Mouse (Mus musculus) limb, embryonic 15.5 days (tissue): ENCODE measurements around the gene Snorc. TPM values are rescaled to one million over a fixed set of nuclear protein-coding genes. Genes with fewer than 3 reads are reported as not detected.
A peak's percentile ranks its signal among the peaks of the same experiment; 100 is the strongest.

ENCODE experiments used
- ATAC-seq: fragments of 200-750 bp; cut with Nextera tagmentation; 2 replicates; pipeline ENCODE4 v1.8.0; 2017; ENCODE audit warnings: low read depth, moderate TSS enrichment; ENCODE audit not compliant: insufficient number of reproducible peaks, low FRiP score, low TSS enrichment
- H3K27ac ChIP-seq: fragments of 300-500 bp; sonication (generic); 2 replicates; pipeline ENCODE4 v1.5.1; 2015; ENCODE audit warnings: moderate library complexity, mild to moderate bottlenecking, inconsistent platforms
- H3K27me3 ChIP-seq: fragments of 300-500 bp; sonication (generic); 2 replicates; pipeline ENCODE4 v1.6.1; 2015; ENCODE audit warnings: inconsistent platforms
- H3K36me3 ChIP-seq: fragments of 300-500 bp; sonication (generic); 2 replicates; pipeline ENCODE4 v1.6.1; 2015; ENCODE audit warnings: inconsistent platforms
- H3K4me1 ChIP-seq: fragments of 300-500 bp; sonication (generic); 2 replicates; pipeline ENCODE4 v1.6.1; 2015; ENCODE audit warnings: inconsistent platforms
- H3K4me2 ChIP-seq: fragments of 300-500 bp; sonication (generic); 2 replicates; pipeline ENCODE4 v1.6.1; 2015; ENCODE audit warnings: mild to moderate bottlenecking, inconsistent platforms
- H3K4me3 ChIP-seq: fragments of 300-500 bp; sonication (generic); 2 replicates; pipeline ENCODE4 v1.5.1; 2015; ENCODE audit warnings: mild to moderate bottlenecking, inconsistent platforms
- H3K9ac ChIP-seq: fragments of 300-500 bp; sonication (generic); 2 replicates; pipeline ENCODE4 v1.6.1; 2015; ENCODE audit warnings: inconsistent platforms
- H3K9me3 ChIP-seq: fragments of 300-500 bp; sonication (generic); 2 replicates; pipeline ENCODE4 v1.6.1; 2016; ENCODE audit warnings: inconsistent platforms
- WGBS: fragments of 180-500 bp; shearing (Covaris S2); methylation state at CpG from one replicate; pipeline ENCODE4 v1.1.7; 2015; 5-methylcytosine and 5-hydroxymethylcytosine counted together
- polyA plus RNA-seq: library from polyadenylated mRNA; unstranded; fragments of >200 nt; fragmentation: Nextera tagmentation; extraction: Ambion mirVana; gene quantifications from 2 replicates; pipeline ENCODE4 v1.2.1, GENCODE M21; 2015

Snorc gene
- polyA plus RNA-seq, 1 experiment from 2014 or later: 84.6 TPM

DNA sequence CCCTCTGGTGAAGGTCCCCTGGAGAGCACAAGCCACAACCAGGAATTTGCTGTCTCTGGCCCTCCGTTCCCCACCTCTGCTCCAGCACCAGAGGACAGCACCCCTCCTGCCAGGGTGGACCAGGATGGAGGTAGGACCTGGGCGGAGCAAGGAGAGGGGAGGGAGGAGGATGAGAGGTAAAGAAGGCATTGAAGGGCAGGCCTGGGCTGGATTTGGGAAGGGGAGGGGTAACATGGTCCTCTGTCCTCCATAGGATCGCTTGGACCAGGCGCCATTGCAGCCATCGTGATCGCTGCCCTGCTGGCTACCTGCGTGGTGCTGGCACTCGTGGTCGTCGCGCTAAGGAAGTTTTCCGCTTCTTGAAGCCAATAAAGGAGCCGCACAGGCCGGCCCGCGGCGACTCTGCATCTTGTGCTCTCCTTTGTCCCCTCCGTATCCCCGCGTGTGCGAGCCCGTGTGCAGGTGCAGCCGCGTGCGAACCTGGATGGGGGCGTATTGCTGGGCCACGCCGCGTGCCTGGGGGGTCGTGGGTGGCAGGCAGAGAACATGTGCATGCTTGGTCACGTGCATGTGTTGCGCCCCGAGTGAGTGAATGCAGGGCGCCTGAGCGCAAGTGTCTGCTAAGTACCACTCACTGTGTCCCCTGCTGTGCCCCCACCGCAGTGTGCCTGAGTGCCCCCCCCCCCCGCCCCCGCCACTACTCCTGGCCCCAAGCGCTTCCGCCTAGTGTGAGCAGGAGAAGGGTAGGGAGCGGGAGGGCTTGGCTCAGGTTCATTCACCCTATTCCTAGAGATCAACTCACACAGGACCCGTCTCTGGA, 5.2 kb downstream of the Snorc start:
- 0 out of 2 replicates have a peak overlapping the region, but pooled peaks have one; percentile 14 for H3K9ac ChIP-seq
- no peaks in the 10 kb centered on the region for H3K9me3 ChIP-seq
- peaks cover 10% of the 10 kb centered on the region for H3K4me1 ChIP-seq
- WGBS: 3% methylated on average over 37 of the region's 42 CpGs
- H3K27me3 ChIP-seq: peaks cover 36% of the 10 kb centered on the region
- no peaks in the 10 kb centered on the region for H3K36me3 ChIP-seq
- peak overlapping the region; percentile 31 for H3K4me3 ChIP-seq
- no peak for ATAC-seq
- no peak overlapping the region for H3K27ac ChIP-seq
- H3K4me2 ChIP-seq: peak overlapping the region; percentile 54

DNA sequence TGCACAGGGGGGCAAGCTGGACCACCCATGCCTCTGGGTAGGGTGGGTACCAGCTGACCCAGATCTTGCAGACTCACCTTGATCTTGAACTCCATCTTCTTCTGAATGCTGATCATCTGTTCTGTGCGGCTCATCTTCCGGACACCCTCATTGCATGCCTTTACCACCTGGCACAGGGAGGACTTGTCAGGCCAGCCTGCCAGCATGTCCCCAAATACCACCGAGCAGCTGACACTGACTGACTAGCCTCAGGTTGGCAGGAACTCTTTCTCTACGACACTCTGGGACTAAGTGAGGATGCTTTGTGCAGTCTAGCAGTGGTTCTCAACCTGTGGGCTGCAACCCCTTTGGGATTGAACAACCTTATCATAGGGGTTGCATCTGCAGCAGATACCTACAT, 12.5 kb downstream of the Snorc start:
- no peaks in the 10 kb centered on the region for H3K4me1 ChIP-seq
- no peak for ATAC-seq
- WGBS: 72% methylated on average over 4 of the region's 4 CpGs
- no peak overlapping the region for H3K27ac ChIP-seq
- H3K36me3 ChIP-seq: no peaks in the 10 kb centered on the region
- H3K4me2 ChIP-seq: no peak overlapping the region
- no peak overlapping the region for H3K9ac ChIP-seq
- H3K9me3 ChIP-seq: no peaks in the 10 kb centered on the region
- H3K27me3 ChIP-seq: no peaks in the 10 kb centered on the region
- no peak overlapping the region for H3K4me3 ChIP-seq

DNA sequence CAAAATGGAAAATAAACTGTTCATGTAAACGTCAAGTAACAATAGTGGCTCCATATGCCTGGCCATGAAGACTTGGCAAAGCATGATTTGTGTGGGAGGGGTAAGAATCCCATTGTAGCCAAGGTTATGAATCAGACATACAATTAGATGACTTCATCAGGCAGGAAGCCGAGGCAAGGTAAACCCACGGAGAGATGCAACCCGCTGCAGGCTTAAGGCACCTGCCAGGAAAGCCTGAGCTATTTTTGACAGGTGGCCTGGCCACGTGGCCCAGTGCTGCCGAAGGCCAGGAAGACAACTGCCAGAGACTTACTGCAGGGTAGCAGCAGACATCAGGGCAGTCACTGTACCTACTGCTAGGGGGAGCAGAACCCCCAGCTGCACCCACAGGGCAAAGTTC, 16.3 kb downstream of the Snorc start:
- H3K27me3 ChIP-seq: no peaks in the 10 kb centered on the region
- H3K4me3 ChIP-seq: no peak overlapping the region
- no peaks in the 10 kb centered on the region for H3K9me3 ChIP-seq
- WGBS: 48% methylated on average over 6 of the region's 6 CpGs
- H3K36me3 ChIP-seq: no peaks in the 10 kb centered on the region
- no peaks in the 10 kb centered on the region for H3K4me1 ChIP-seq
- no peak; the same call in 1 of the 2 replicates for ATAC-seq
- no peak overlapping the region for H3K4me2 ChIP-seq
- H3K27ac ChIP-seq: no peak overlapping the region
- H3K9ac ChIP-seq: no peak overlapping the region

DNA sequence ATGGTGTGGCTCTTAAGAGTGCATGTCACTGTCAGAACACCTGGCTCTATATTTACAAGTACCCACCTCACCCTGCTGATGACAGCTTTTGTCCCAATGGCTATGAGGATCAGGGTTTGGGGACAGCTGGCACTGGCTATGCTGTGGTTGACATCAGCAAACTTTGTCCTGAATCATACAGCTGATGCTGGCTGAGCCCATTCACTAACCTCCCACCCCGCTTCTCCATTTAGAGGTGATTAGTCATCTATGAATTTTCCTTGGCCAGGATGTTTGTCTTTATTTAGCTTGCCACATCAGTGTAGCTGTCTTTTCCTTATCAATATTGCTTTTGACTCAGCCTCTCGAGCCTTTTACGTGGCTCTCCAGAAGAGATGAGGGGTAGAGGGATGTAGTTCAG, 22.2 kb downstream of the Snorc start:
- no peak overlapping the region for H3K27ac ChIP-seq
- no peak for ATAC-seq
- H3K36me3 ChIP-seq: no peaks in the 10 kb centered on the region
- H3K27me3 ChIP-seq: no peaks in the 10 kb centered on the region
- H3K9ac ChIP-seq: no peak overlapping the region
- H3K4me1 ChIP-seq: no peaks in the 10 kb centered on the region
- 83% methylated on average over 3 of the region's 3 CpGs for WGBS
- H3K4me3 ChIP-seq: no peak overlapping the region
- no peak overlapping the region for H3K4me2 ChIP-seq
- H3K9me3 ChIP-seq: no peaks in the 10 kb centered on the region

DNA sequence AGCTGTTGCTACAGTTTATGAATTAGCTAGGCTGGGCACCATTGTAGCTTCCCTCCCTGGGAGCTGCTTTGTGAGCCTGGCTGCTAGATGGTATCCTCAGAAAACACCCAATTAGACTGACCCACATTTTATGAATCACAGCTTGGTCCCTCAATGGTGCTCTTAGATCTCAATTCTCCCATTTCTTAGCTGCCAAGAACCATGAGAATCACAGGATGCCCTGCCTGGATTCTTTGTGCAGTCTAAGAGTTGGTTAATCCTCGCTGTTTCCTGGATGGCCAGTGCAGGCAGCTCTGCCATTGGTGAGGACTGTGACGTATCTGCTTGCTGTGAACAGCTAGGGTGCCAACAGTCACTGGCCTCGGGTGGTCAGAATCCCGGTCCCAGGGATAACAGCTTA, 23.5 kb downstream of the Snorc start:
- H3K4me2 ChIP-seq: no peak overlapping the region
- H3K27ac ChIP-seq: no peak overlapping the region
- no peaks in the 10 kb centered on the region for H3K4me1 ChIP-seq
- H3K9ac ChIP-seq: no peak overlapping the region
- H3K27me3 ChIP-seq: no peaks in the 10 kb centered on the region
- ATAC-seq: no peak
- 74% methylated on average over 4 of the region's 4 CpGs for WGBS
- no peaks in the 10 kb centered on the region for H3K36me3 ChIP-seq
- H3K4me3 ChIP-seq: no peak overlapping the region
- H3K9me3 ChIP-seq: no peaks in the 10 kb centered on the region

GRCm38 (mm10) chr1:87505524-87505923, 35.5 kb downstream of the Snorc start:
- no peak overlapping the region for H3K4me2 ChIP-seq
- no peak for ATAC-seq
- no peak overlapping the region for H3K9ac ChIP-seq
- H3K36me3 ChIP-seq: no peaks in the 10 kb centered on the region
- H3K4me3 ChIP-seq: no peak overlapping the region
- peaks cover 45% of the 10 kb centered on the region for H3K27me3 ChIP-seq
- WGBS: 86% methylated on average over 4 of the region's 4 CpGs
- peaks cover 17% of the 10 kb centered on the region for H3K4me1 ChIP-seq
- H3K27ac ChIP-seq: no peak overlapping the region
- no peaks in the 10 kb centered on the region for H3K9me3 ChIP-seq

GRCm38 (mm10) chr1:87507857-87508256, 37.8 kb downstream of the Snorc start:
- H3K36me3 ChIP-seq: no peaks in the 10 kb centered on the region
- H3K9ac ChIP-seq: no peak overlapping the region
- H3K27ac ChIP-seq: no peak overlapping the region
- no peak overlapping the region for H3K4me2 ChIP-seq
- 64% methylated on average over 6 of the region's 6 CpGs for WGBS
- no peak for ATAC-seq
- peaks cover 63% of the 10 kb centered on the region for H3K27me3 ChIP-seq
- H3K4me1 ChIP-seq: peaks cover 17% of the 10 kb centered on the region
- H3K4me3 ChIP-seq: no peak overlapping the region
- H3K9me3 ChIP-seq: no peaks in the 10 kb centered on the region

DNA sequence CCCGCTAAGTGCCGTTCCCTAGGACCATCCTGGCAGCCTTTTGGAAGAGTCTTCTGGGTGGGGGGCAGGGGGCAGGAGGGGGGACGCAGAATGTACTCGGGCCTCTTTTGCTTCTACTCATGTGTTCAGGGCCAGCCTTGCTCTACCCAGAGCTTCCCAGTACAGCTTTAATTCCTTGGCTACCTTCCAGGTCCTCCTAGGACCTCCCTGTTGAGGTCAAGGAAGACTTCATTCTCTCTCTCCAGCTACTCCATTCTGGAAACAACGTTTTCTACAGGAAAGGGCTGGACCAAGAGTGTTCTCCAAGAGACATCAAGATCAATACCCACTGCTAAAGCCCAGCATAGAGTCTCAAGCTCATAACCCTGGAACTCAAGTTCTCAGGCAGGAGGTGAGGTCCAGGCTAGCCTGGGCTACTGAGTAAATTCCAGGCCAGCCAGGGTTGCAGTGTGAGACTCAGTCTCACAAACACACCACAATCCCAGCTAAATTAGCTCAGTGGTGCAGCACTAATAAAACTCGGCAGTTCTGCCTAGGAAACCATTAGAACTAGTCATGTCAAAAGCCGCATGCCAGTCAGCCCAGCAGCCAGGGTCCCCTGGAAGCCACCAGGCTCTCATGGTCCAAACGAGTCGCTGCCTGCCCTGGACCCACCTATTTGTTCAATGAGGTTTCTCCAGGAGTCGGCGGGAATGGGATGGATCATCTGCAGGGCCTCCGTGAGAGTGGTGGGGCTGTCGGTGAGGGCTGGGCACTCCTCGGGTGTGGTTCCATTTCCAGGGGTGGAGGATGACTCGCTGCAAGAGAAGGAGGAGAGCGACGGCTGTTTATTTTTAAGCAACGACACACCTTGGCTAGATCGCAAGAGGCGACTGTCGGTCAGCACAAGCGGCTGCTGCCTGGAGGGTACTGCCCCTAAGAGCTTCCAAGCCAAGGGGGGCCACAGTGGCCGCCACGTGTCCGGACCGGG, 38.8 kb downstream of the Snorc start:
- Histone ChIP-seq H3K4me1 (peaks cover 17% of the 10 kb centered on the region), H3K9me3 (no peaks in the 10 kb centered on the region), H3K27ac (no peak overlapping the region), H3K4me2 (peak overlapping the region; percentile 100), H3K9ac (no peak overlapping the region), H3K27me3 (peaks cover 63% of the 10 kb centered on the region), H3K36me3 (no peaks in the 10 kb centered on the region), H3K4me3 (peak overlapping the region; percentile 61)
- no peak for ATAC-seq
- 18% methylated on average over 26 of the region's 26 CpGs for WGBS

DNA sequence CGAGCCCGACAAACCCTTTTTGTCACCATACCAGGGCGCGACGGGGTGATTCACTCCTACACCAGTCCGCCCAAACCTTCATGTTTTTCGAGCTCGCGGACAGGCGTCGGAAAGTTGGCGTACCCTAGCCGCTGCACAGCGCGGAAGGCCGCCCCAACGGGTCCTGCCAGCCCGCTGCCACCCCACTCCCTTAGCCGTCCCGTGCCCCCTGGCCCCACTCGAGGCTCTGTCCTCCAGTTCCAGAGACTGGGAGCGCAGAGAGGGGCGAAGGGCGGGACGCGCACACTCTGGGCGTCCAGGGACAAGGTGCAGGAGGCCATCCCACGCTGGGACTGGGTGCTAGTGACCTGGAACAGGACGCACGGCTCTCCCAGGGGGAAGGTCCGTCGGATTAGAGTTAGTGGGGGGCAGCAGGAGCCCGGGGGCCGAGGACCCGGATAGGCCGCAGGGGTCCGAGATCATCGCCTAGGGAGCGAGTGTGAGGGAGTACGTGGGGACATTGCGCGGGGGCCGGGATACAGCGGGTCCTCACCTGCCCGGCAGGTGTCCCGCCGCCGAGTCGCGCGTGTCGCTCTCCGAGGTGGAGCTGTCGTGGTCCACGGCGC, 39.6 kb downstream of the Snorc start, which contains the start of gene Neu2:
TSS of gene Neu2 (plus strand) at position 329 of the 605 bp plus-strand sequence.
- H3K27me3 ChIP-seq: peaks cover 59% of the 10 kb centered on the region
- H3K9me3 ChIP-seq: no peaks in the 10 kb centered on the region
- H3K4me2 ChIP-seq: peak within 1 kb of the TSS; percentile 100
- peak within 1 kb of the TSS; percentile 26 for H3K9ac ChIP-seq
- no peaks in the 10 kb centered on the region for H3K36me3 ChIP-seq
- H3K27ac ChIP-seq: no peak within 1 kb of the TSS
- ATAC-seq: peak; percentile 35; the same call in 1 of the 2 replicates
- WGBS: under 1% methylated on average over 56 of the region's 56 CpGs
- H3K4me1 ChIP-seq: peaks cover 17% of the 10 kb centered on the region
- peak within 1 kb of the TSS; percentile 61 for H3K4me3 ChIP-seq

DNA sequence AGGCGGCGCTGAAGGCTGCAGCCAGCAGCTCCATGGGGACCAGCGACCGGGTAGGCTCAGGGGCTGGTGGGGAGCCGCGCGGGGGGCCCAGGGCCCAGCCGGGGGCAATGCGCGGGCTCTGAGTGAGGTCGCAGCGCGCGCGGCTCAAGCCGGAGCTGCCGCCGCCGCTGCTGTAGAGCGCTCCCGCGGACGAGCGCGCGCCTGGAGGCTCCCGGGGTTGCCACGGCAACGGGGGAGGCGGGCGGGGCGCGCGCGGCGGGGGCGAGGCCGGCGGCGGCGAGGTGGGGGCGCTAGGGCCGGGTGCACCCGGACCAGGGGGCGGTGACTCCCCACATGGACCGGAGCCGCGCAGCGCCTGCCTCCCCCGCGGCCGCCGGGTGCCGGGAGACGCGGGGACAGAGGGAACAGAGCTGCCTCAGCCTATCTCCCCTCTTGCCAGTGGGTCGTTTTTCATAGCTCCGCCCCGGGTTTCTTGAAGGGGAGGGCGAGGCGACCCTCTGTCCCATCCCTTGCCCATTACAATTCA, 40.2 kb downstream of the Snorc start:
- Histone ChIP-seq H3K36me3 (no peaks in the 10 kb centered on the region), H3K27ac (no peak overlapping the region), H3K4me3 (peak overlapping the region; percentile 61), H3K27me3 (peaks cover 59% of the 10 kb centered on the region), H3K4me2 (peak overlapping the region; percentile 100), H3K4me1 (peaks cover 17% of the 10 kb centered on the region), H3K9ac (peak overlapping the region; percentile 26), H3K9me3 (no peaks in the 10 kb centered on the region)
- peak; percentile 76 for ATAC-seq
- 0% methylated on average over 35 of the region's 61 CpGs for WGBS

DNA sequence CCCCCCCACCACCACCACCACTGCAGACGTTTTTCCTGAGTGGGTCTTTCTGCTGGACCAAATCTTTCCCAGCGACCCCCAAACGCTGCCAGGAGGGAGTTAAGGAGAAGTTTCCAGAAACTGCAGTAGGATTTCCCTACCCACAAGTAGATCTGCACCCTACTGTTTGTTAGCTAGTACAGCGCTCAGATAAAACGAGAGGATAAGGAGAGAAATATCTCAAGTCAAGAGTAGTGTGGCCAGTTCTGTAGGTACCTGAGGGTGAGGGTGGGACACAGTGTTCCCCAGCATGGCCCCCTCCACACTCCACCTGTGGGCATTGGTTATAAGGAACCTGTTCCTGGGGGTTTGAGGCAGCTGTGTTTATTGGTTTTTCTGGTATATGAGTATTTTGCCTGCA, 40.8 kb downstream of the Snorc start:
- H3K4me2 ChIP-seq: peak overlapping the region; percentile 100

More for the DNA sequence above, 40.8 kb downstream of the Snorc start:
- Histone ChIP-seq H3K9ac (no peak overlapping the region), H3K36me3 (no peaks in the 10 kb centered on the region), H3K4me3 (peak overlapping the region; percentile 61; the same call in 1 of the 2 replicates), H3K27ac (no peak overlapping the region), H3K4me1 (peaks cover 17% of the 10 kb centered on the region), H3K9me3 (no peaks in the 10 kb centered on the region), H3K27me3 (peaks cover 55% of the 10 kb centered on the region)
- 17% methylated on average over 5 of the region's 5 CpGs for WGBS
- ATAC-seq: no peak
